Mouse (Mus musculus) cerebellum, postnatal 36 days (tissue): ENCODE results near the gene Olfr135.

Experiments
- DNase-seq, 2 experiments: peaks; one replicate each; pipeline ENCODE4 v3.0.0; 2021 to 2022; ENCODE audit warnings: mixed read lengths in 2 of 2

Olfr135 gene

DNA sequence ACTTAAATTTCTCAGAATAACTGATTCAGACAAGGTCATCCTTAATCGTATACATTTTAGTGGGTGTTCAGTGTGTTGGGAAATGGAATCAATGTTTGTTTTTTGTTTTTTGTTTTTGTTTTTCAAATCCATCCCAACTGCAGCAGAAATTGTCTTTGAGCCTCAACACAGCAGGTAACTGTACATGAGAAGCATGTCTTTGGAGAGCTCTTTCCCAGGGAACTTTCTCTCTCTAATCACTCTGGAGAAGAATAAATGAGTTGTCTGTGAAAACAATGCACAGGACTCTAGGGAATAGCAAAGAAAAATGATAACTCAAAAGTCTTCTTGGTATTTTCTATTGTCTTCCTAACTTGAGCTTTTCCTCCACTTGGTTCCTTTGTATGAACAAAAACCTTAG, at the start of gene Olfr135:
Gene Olfr135, plus strand, starts transcription at position 301 of the 400 bp plus-strand sequence.
- no peak for DNase-seq

DNA sequence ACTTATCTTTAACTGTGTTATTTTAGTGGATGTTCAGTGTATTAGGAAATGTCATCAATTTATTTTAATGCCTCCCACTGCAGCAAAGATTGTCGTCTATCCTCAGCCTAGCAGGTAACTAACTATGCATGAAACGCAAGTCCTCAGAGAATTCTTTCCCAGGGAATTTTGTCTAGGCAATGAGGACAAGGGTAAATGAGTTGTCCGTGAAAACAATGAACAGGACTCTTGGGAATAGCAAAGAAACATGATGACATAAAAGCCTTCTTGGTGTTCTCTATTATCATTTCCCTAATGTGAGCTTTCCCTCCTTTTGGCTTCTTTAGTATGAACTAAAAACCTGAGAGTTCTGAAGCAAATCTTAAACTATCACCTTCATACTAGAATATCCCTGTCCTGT, 33.0 kb upstream of the Olfr135 start, which contains the start of gene Olfr134:
Gene Olfr134, plus strand, starts transcription at position 301 of the 400 bp plus-strand sequence.
- no peak for DNase-seq
